Mouse (Mus musculus): ENCODE results near the gene Crispld2.

DNA sequence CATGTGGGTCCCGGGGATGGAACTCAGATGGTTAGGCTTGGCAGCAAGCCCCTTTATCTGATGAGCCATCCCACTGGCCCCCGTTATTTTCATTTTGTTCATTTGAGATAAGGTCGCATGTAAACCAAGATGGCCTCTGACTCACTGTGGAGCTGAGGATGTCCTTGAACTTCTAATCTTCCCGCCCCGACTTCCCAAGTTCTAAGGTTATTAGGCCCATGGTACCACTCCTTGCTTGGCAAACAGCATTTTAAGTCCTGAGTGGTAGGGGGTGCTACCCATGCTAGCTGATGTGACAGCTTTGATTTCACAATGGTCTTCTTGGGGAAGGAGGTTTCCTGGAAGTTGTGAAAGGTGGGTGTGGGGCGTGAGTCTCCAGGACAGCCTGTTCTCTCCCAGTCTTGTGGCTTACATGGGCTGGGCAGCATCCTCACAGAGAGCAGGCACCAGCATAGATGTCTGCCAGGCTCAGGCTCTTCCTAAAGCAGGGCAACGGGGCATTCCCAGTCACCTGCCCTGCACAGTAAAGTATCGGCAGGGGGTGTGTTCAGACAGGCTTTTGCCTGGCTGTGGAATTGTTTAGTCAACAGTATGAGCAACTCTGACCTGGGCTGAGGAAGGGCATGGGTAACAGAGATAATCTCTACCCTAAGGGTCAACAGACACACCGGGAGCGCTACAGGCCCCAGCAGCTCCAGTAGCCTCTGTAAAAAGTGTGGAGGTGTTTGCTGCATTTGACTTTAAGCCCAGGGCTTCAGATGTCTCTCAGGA, 50.5 kb downstream of the Crispld2 start:
- TF ChIP-seq GATA1 (IDR thresholded peaks at IDR 0.05; ENCODE audit: low read length) (no peak), TAL1 (IDR thresholded peaks at IDR 0.05; ENCODE audit: low read length) (no peak)
